Mouse (Mus musculus) MEL (cell line): ENCODE measurements at regions not wholly inside any gene's neighbourhood (a gene's known extent, or its start where the extent isn't known, plus 50 kb on each side); places are given as distances from the start of the nearest gene placed in this dataset.

Source experiments
- DNase-seq: peaks from one replicate; pipeline ENCODE4 v3.0.0; 2011; ENCODE audit warnings: low read depth, low spot score
- H3K27ac ChIP-seq: 2 replicates; pipeline ENCODE4 v1.5.1; 2012; ENCODE audit warnings: low read depth, mild to moderate bottlenecking, control low read depth, low read length, moderate library complexity; ENCODE audit not compliant: control insufficient read depth
- H3K27me3 ChIP-seq, 2 experiments: fragments of 150-350 bp in 1 of 2; sonication (generic) in 1 of 2; 2 replicates each; pipeline ENCODE4 v1.6.1; 2012; ENCODE audit warnings: low read length in 2 of 2, mild to moderate bottlenecking in 2 of 2, improper control_type of control experiment in 1 of 2, moderate library complexity in 1 of 2; ENCODE audit not compliant: insufficient read depth in 2 of 2, control insufficient read depth in 1 of 2
- H3K36me3 ChIP-seq, 2 experiments: 2 replicates each; pipeline ENCODE4 v1.6.1; 2012 to 2014; ENCODE audit warnings: low read length in 2 of 2, improper control_type of control experiment in 1 of 2, inconsistent platforms in 1 of 2, mild to moderate bottlenecking in 1 of 2; ENCODE audit not compliant: insufficient read depth in 2 of 2, control insufficient read depth in 1 of 2
- H3K4me1 ChIP-seq, 2 experiments: fragments of 150-350 bp in 1 of 2; sonication (generic) in 1 of 2; 2 replicates each; pipeline ENCODE4 v1.6.1; 2012; ENCODE audit warnings: low read length in 2 of 2, improper control_type of control experiment in 1 of 2, mild to moderate bottlenecking in 1 of 2; ENCODE audit not compliant: insufficient read depth in 2 of 2, control insufficient read depth in 1 of 2
- H3K4me3 ChIP-seq, 2 experiments: fragments of 150-350 bp in 1 of 2; sonication (generic) in 1 of 2; 2 replicates each; pipeline ENCODE4 v1.5.1; 2012; ENCODE audit warnings: low read depth in 2 of 2, low read length in 2 of 2, mild to moderate bottlenecking in 2 of 2, moderate library complexity in 2 of 2, control low read depth in 1 of 2, improper control_type of control experiment in 1 of 2; ENCODE audit not compliant: control insufficient read depth in 1 of 2, insufficient read depth in 1 of 2
- H3K79me2 ChIP-seq: 2 replicates; pipeline ENCODE4 v1.6.1; 2012; ENCODE audit warnings: mild to moderate bottlenecking, low read length, moderate library complexity; ENCODE audit not compliant: control insufficient read depth, poor library complexity, insufficient read depth
- H3K9ac ChIP-seq: 2 replicates; pipeline ENCODE4 v1.6.1; 2012; ENCODE audit warnings: low read depth, mild to moderate bottlenecking, control low read depth, low read length, moderate library complexity; ENCODE audit not compliant: control insufficient read depth, poor library complexity, severe bottlenecking
- H3K9me3 ChIP-seq: fragments of 150-350 bp; sonication (generic); replicated peaks from 2 replicates; pipeline ENCODE4 v1.6.1; 2012; ENCODE audit warnings: mild to moderate bottlenecking, low read length, improper control_type of control experiment, moderate library complexity; ENCODE audit not compliant: insufficient read depth
- CHD1 ChIP-seq: IDR thresholded peaks from 2 replicates; pipeline ENCODE4 v1.6.1; 2012; ENCODE audit warnings: low read depth, mild to moderate bottlenecking, inconsistent platforms, low read length, improper control_type of control experiment
- CHD2 ChIP-seq: IDR thresholded peaks from 2 replicates; pipeline ENCODE4 v1.6.1; 2011; ENCODE audit warnings: low read length, improper control_type of control experiment
- CTCF ChIP-seq, 3 experiments: IDR thresholded peaks in 2 of 3; conservative IDR thresholded peaks in 1 of 3; 2 replicates each; pipeline ENCODE4 v1.5.1; 2011 to 2012; ENCODE audit warnings: low read length in 3 of 3, low read depth in 2 of 3, mild to moderate bottlenecking in 2 of 3, improper control_type of control experiment in 1 of 3, inconsistent platforms in 1 of 3, mixed read lengths in 1 of 3, moderate library complexity in 1 of 3; ENCODE audit not compliant: control insufficient read depth in 1 of 3, insufficient read depth in 1 of 3, poor library complexity in 1 of 3, severe bottlenecking in 1 of 3
- E2F4 ChIP-seq: IDR thresholded peaks from 2 replicates; pipeline ENCODE4 v1.6.1; 2011; ENCODE audit warnings: low read depth, low read length, improper control_type of control experiment, borderline replicate concordance
- ELF1 ChIP-seq: IDR thresholded peaks from 2 replicates; pipeline ENCODE4 v1.6.1; 2014; ENCODE audit warnings: low read depth, mild to moderate bottlenecking, inconsistent platforms, low read length, improper control_type of control experiment, moderate library complexity
- EP300 ChIP-seq, 2 experiments: IDR thresholded peaks; 2 replicates each; pipeline ENCODE4 v1.6.1; 2011; ENCODE audit warnings: improper control_type of control experiment in 2 of 2, low read length in 2 of 2, low read depth in 1 of 2, mild to moderate bottlenecking in 1 of 2
- GATA1 ChIP-seq: IDR thresholded peaks from 2 replicates; pipeline ENCODE4 v1.6.1; 2011; ENCODE audit warnings: low read depth, low read length, improper control_type of control experiment
- JUND ChIP-seq: IDR thresholded peaks from 2 replicates; pipeline ENCODE4 v1.6.1; 2011; ENCODE audit warnings: low read depth, mild to moderate bottlenecking, improper control_type of control experiment, low read length
- KAT2A ChIP-seq: conservative IDR thresholded peaks from 2 replicates; pipeline ENCODE4 v1.6.1; 2012; ENCODE audit warnings: low read depth, low read length, improper control_type of control experiment, inconsistent platforms
- MAFK ChIP-seq: IDR thresholded peaks from 2 replicates; pipeline ENCODE4 v1.6.1; 2011; ENCODE audit warnings: low read depth, mild to moderate bottlenecking, low read length, improper control_type of control experiment, borderline replicate concordance
- MXI1 ChIP-seq: IDR thresholded peaks from 2 replicates; pipeline ENCODE4 v1.6.1; 2011; ENCODE audit warnings: mild to moderate bottlenecking, low read depth, low read length, improper control_type of control experiment
- MYC ChIP-seq: IDR thresholded peaks from 2 replicates; pipeline ENCODE4 v1.6.1; 2011; ENCODE audit warnings: low read depth, mild to moderate bottlenecking, low read length, improper control_type of control experiment, moderate library complexity
- NELFE ChIP-seq: IDR thresholded peaks from 2 replicates; pipeline ENCODE4 v1.6.1; 2011; ENCODE audit warnings: low read depth, low read length, improper control_type of control experiment
- NRF1 ChIP-seq: IDR thresholded peaks from 2 replicates; pipeline ENCODE4 v1.6.1; 2014; ENCODE audit warnings: low read depth, mild to moderate bottlenecking, inconsistent platforms, low read length, improper control_type of control experiment, moderate library complexity; ENCODE audit not compliant: poor library complexity, insufficient read depth, severe bottlenecking
- POLR2A ChIP-seq, 2 experiments: IDR thresholded peaks; 2 replicates each; pipeline ENCODE4 v1.6.1; 2011 to 2012; ENCODE audit warnings: low read length in 2 of 2, mild to moderate bottlenecking in 2 of 2, control low read depth in 1 of 2, improper control_type of control experiment in 1 of 2, low read depth in 1 of 2, moderate library complexity in 1 of 2; ENCODE audit not compliant: control insufficient read depth in 1 of 2, insufficient read depth in 1 of 2, poor library complexity in 1 of 2
- POLR2AphosphoS2 ChIP-seq: IDR thresholded peaks from 2 replicates; pipeline ENCODE4 v1.6.1; 2011; ENCODE audit warnings: low read length, improper control_type of control experiment
- POLR2AphosphoS5 ChIP-seq: IDR thresholded peaks from 2 replicates; pipeline ENCODE4 v1.6.1; 2012; ENCODE audit warnings: low read depth, borderline replicate concordance, mild to moderate bottlenecking, inconsistent platforms, low read length, moderate library complexity, mixed read lengths
- RCOR1 ChIP-seq: IDR thresholded peaks from 2 replicates; pipeline ENCODE4 v1.6.1; 2012; ENCODE audit warnings: low read depth, mild to moderate bottlenecking, inconsistent platforms, low read length, improper control_type of control experiment
- SIN3A ChIP-seq: IDR thresholded peaks from 2 replicates; pipeline ENCODE4 v1.6.1; 2012; ENCODE audit warnings: low read length, improper control_type of control experiment, inconsistent platforms
- SMC3 ChIP-seq: IDR thresholded peaks from 2 replicates; pipeline ENCODE4 v1.6.1; 2011; ENCODE audit warnings: low read depth, low read length, improper control_type of control experiment
- TBP ChIP-seq: IDR thresholded peaks from 2 replicates; pipeline ENCODE4 v1.8.0; 2011; ENCODE audit warnings: low read depth, low read length, improper control_type of control experiment
- TCF12 ChIP-seq: IDR thresholded peaks from 2 replicates; pipeline ENCODE4 v1.6.1; 2014; ENCODE audit warnings: low read depth, mild to moderate bottlenecking, inconsistent platforms, low read length, improper control_type of control experiment, moderate library complexity
- USF1 ChIP-seq: IDR thresholded peaks from 2 replicates; pipeline ENCODE4 v1.6.1; 2014; ENCODE audit warnings: low read depth, mild to moderate bottlenecking, inconsistent platforms, low read length, improper control_type of control experiment, moderate library complexity
- ZC3H11A ChIP-seq: IDR thresholded peaks from 2 replicates; pipeline ENCODE4 v1.6.1; 2012; ENCODE audit warnings: low read depth, mild to moderate bottlenecking, inconsistent platforms, low read length, improper control_type of control experiment
- ZNF384 ChIP-seq: IDR thresholded peaks from 2 replicates; pipeline ENCODE4 v1.6.1; 2012; ENCODE audit warnings: low read depth, mild to moderate bottlenecking, inconsistent platforms, low read length, improper control_type of control experiment

DNA sequence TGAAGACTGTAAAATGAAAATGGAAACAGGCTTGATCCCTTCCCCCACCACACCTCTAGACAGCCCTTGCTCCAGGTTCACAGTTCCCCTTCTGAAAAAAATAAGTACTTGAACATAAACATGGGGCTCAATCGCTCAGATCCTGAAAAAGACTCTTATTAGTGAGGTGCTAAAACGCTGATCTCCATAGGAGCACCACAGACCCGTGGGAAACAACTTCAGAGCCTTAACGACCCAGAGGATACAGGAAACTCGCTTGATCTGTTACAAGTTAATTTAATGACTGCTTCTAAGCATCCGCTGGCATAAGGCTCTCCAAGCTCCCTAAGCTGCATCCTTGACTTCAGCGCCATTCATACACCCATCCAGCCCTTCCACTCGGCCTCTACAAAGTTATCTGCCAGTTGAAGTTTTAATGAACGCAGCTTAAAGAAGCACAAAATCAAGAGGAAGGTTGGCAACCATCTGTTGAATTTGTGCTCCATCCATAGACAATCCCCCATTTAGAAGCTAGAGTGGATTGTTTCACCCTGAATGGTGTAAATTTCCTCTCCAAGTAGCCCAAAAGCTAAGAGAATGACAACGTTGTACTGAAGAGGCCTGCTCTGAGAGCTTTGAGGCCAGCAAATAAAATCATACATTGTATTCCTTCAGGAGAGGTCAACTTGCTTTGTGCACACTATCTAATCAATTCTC is 486.9 kb upstream of the Cited2 start:
- Histone ChIP-seq H3K36me3 (no peaks in the 10 kb centered on the region), H3K79me2 (no peaks in the 10 kb centered on the region), H3K9me3 (no peaks in the 10 kb centered on the region), H3K9ac (no peak overlapping the region), H3K4me1 (no peaks in the 10 kb centered on the region), H3K4me3 (no peak overlapping the region), H3K27me3 (no peaks in the 10 kb centered on the region), H3K27ac (no peak overlapping the region)
- DNase-seq, result no peak
- TF ChIP-seq USF1 (no peak), E2F4 (no peak), MXI1 (no peak), GATA1 (no peak), NRF1 (no peak), RCOR1 (no peak), KAT2A (no peak), SIN3A (no peak), CHD1 (no peak), MYC (no peak), CHD2 (no peak), POLR2AphosphoS5 (no peak), ZC3H11A (no peak), CTCF (IDR thresholded peaks at IDR 0.05 in 2 of 3, conservative IDR thresholded peaks at IDR 0.05 in 1 of 3; ENCODE audit: control insufficient read depth in 1 of 3, insufficient read depth in 1 of 3, low read depth in 2 of 3, low read length in 3 of 3, poor library complexity in 1 of 3, severe bottlenecking in 1 of 3) (no peak), SMC3 (no peak), TCF12 (no peak), POLR2AphosphoS2 (no peak), JUND (no peak), NELFE (no peak), ZNF384 (no peak)

DNA sequence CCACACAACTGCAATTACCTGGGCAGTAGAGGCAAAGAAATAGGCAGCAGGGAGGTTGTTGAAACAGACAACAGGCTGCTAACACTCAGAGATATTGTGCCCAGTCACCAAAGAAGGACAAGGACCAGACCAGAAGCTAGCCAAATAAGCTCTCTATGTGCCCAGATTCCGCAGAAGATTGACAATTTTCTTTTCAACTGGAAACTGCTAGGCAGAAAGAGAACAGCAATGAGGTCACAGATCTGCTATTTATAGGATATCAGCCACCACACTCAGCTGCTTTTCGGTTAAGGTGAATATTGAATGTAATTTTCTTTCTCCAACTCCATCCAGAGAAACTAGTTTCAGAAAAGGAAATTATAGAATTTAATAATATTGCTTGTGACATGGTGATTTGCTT is 486.3 kb upstream of the Cited2 start:
- Histone ChIP-seq H3K4me1 (no peaks in the 10 kb centered on the region), H3K9ac (no peak overlapping the region), H3K79me2 (no peaks in the 10 kb centered on the region), H3K27me3 (no peaks in the 10 kb centered on the region), H3K27ac (no peak overlapping the region), H3K4me3 (no peak overlapping the region), H3K36me3 (no peaks in the 10 kb centered on the region), H3K9me3 (no peaks in the 10 kb centered on the region)
- no peak for DNase-seq
- TF ChIP-seq ELF1, result no peak
- no peak for TF ChIP-seq TBP
- TF ChIP-seq ZC3H11A, result no peak
- TF ChIP-seq SMC3, result no peak
- no peak for TF ChIP-seq POLR2A (IDR thresholded peaks at IDR 0.05; ENCODE audit: control insufficient read depth in 1 of 2, insufficient read depth in 1 of 2, low read depth in 1 of 2, low read length in 2 of 2, poor library complexity in 1 of 2)
- TF ChIP-seq CTCF (IDR thresholded peaks at IDR 0.05 in 2 of 3, conservative IDR thresholded peaks at IDR 0.05 in 1 of 3; ENCODE audit: control insufficient read depth in 1 of 3, insufficient read depth in 1 of 3, low read depth in 2 of 3, low read length in 3 of 3, poor library complexity in 1 of 3, severe bottlenecking in 1 of 3), result no peak
- TF ChIP-seq EP300 (IDR thresholded peaks at IDR 0.05; ENCODE audit: low read depth in 1 of 2, low read length in 2 of 2), result no peak
- no peak for TF ChIP-seq MAFK
- no peak for TF ChIP-seq POLR2AphosphoS5
- no peak for TF ChIP-seq MXI1
